Mouse (Mus musculus) G1E (cell line): ENCODE measurements around the gene Ube2l3. TPM values are rescaled to one million over a fixed set of nuclear protein-coding genes. Genes with fewer than 3 reads are reported as not detected.
A peak's percentile ranks its signal among the peaks of the same experiment; 100 is the strongest.

Source experiments
- ATAC-seq: 2 replicates; pipeline ENCODE4 v1.8.0; 2016; ENCODE audit warnings: mild to moderate bottlenecking; ENCODE audit not compliant: insufficient number of reproducible peaks, poor library complexity, low FRiP score, severe bottlenecking; ENCODE audit errors: extremely low read depth
- DNase-seq: peaks from one replicate; pipeline ENCODE4 v3.0.0; 2012; ENCODE audit warnings: low spot score
- H3K27me3 ChIP-seq: 2 replicates; pipeline ENCODE4 v1.6.1; 2012; ENCODE audit warnings: mild to moderate bottlenecking, low read length, inconsistent platforms; ENCODE audit not compliant: insufficient read depth
- H3K36me3 ChIP-seq: replicated peaks from 2 replicates; pipeline ENCODE3; 2012; ENCODE audit warnings: mild to moderate bottlenecking, inconsistent platforms
- H3K4me1 ChIP-seq: 2 replicates; pipeline ENCODE4 v1.6.1; 2012; ENCODE audit warnings: low read depth, low read length, inconsistent platforms, mixed read lengths; ENCODE audit not compliant: insufficient read depth
- H3K4me3 ChIP-seq: 2 replicates; pipeline ENCODE4 v1.5.1; 2012; ENCODE audit warnings: low read depth, mild to moderate bottlenecking, inconsistent platforms, low read length, moderate library complexity, mixed read lengths
- H3K9me3 ChIP-seq: replicated peaks from 2 replicates; pipeline ENCODE4 v1.6.1; 2012; ENCODE audit warnings: inconsistent platforms
- CTCF ChIP-seq: IDR thresholded peaks from 2 replicates; pipeline ENCODE4 v1.5.1; 2012; ENCODE audit warnings: low read depth, low read length, inconsistent platforms, mixed read lengths
- GATA1 ChIP-seq: IDR thresholded peaks from 2 replicates; pipeline ENCODE4 v1.6.1; 2012; ENCODE audit warnings: borderline replicate concordance, low read length, inconsistent platforms, mixed read lengths
- GATA2 ChIP-seq: IDR thresholded peaks from 2 replicates; pipeline ENCODE4 v1.6.1; 2012; ENCODE audit warnings: low read depth, low read length, inconsistent platforms, borderline replicate concordance
- POLR2AphosphoS5 ChIP-seq: IDR thresholded peaks from 2 replicates; pipeline ENCODE4 v1.6.1; 2012; ENCODE audit warnings: low read depth, low read length, inconsistent platforms; ENCODE audit not compliant: insufficient replicate concordance
- TAL1 ChIP-seq: conservative IDR thresholded peaks from 2 replicates; pipeline ENCODE4 v1.6.1; 2012; ENCODE audit warnings: low read depth, low read length, inconsistent platforms, mixed read lengths
- polyA plus RNA-seq: library from polyadenylated mRNA; stranded (reverse); fragments of >175 nt; gene quantifications from 2 replicates; pipeline ENCODE4 v1.2.3, GENCODE M21; 2012
- total RNA-seq, 2 experiments: library from RNA; stranded (forward) in 1 of 2; stranded (reverse) in 1 of 2; fragments of 200-1000 nt in 1 of 2; fragments of >200 nt in 1 of 2; fragmentation: Nextera tagmentation in 1 of 2; gene quantifications; 2 replicates each; pipeline ENCODE4 v1.2.3; 2014 to 2017

Ube2l3 gene
- total and polyA plus RNA-seq, 3 experiments, result 96.3 to 356 (median 176) TPM

- ATAC-seq, result no peak
- Histone ChIP-seq H3K9me3 (no peaks in the 10 kb centered on the region), H3K4me1 (peaks cover 70% of the 10 kb centered on the region), H3K36me3 (peaks cover 42% of the 10 kb centered on the region), H3K27me3 (no peaks in the 10 kb centered on the region; the same call in 1 of the 2 replicates), H3K4me3 (peak overlapping the region; percentile 91)
- peak; percentile 39 for DNase-seq
- TF ChIP-seq GATA1 (no peak), GATA2 (no peak), POLR2AphosphoS5 (no peak), CTCF (no peak), TAL1 (no peak)
Measured at GRCm38 (mm10) chr16:17209404-17209960, 7.0 kb upstream of the Ube2l3 start.

GRCm38 (mm10) chr16:17208389-17209361 is 6.2 kb upstream of the Ube2l3 start, which contains the start of gene Rimbp3:
Gene Rimbp3, plus strand, starts transcription at chr16:17208603.
- H3K9me3 ChIP-seq, result no peaks in the 10 kb centered on the region
- H3K4me3 ChIP-seq, result peak within 1 kb of the TSS; percentile 91
- DNase-seq (peak; percentile 74), ATAC-seq (peak; percentile 15; the same call in 1 of the 2 replicates)
- no peak for TF ChIP-seq GATA2
- TF ChIP-seq POLR2AphosphoS5, result no peak
- no peak for TF ChIP-seq GATA1
- TF ChIP-seq TAL1, result no peak
- peak; percentile 82 for TF ChIP-seq CTCF
- peaks cover 35% of the 10 kb centered on the region for H3K36me3 ChIP-seq
- H3K27me3 ChIP-seq, result no peaks in the 10 kb centered on the region; the same call in 1 of the 2 replicates
- H3K4me1 ChIP-seq, result peaks cover 69% of the 10 kb centered on the region

GRCm38 (mm10) chr16:17204990-17205389 is 2.5 kb upstream of the Ube2l3 start:
- no peaks in the 10 kb centered on the region for H3K9me3 ChIP-seq
- no peak for ATAC-seq
- TF ChIP-seq POLR2AphosphoS5 (no peak), CTCF (0 out of 2 replicates have a peak, but pooled peaks have one; percentile 17), GATA2 (no peak)
- no peak for DNase-seq
- no peak overlapping the region for H3K4me3 ChIP-seq
- H3K36me3 ChIP-seq, result no peaks in the 10 kb centered on the region
- H3K27me3 ChIP-seq, result no peaks in the 10 kb centered on the region
- peaks cover 51% of the 10 kb centered on the region for H3K4me1 ChIP-seq

GRCm38 (mm10) chr16:17201977-17202376 is 472 bp downstream of the Ube2l3 start:
- H3K4me1 ChIP-seq, result peaks cover 44% of the 10 kb centered on the region
- no peaks in the 10 kb centered on the region for H3K9me3 ChIP-seq
- no peaks in the 10 kb centered on the region for H3K27me3 ChIP-seq
- H3K4me3 ChIP-seq, result no peak overlapping the region; the same call in 1 of the 2 replicates
- TF ChIP-seq GATA1 (no peak), POLR2AphosphoS5 (no peak), GATA2 (no peak), TAL1 (no peak)
- H3K36me3 ChIP-seq, result peaks cover 15% of the 10 kb centered on the region
- ATAC-seq, result peak; percentile 41
- DNase-seq, result no peak

GRCm38 (mm10) chr16:17200953-17201707 is 1.3 kb downstream of the Ube2l3 start:
- Histone ChIP-seq H3K9me3 (no peaks in the 10 kb centered on the region), H3K4me1 (peaks cover 43% of the 10 kb centered on the region), H3K36me3 (peaks cover 20% of the 10 kb centered on the region), H3K27me3 (no peaks in the 10 kb centered on the region), H3K4me3 (peak overlapping the region; percentile 92)
- DNase-seq (peak; percentile 84), ATAC-seq (peak; percentile 50; the same call in 1 of the 2 replicates)
- no peak for TF ChIP-seq GATA1
- no peak for TF ChIP-seq POLR2AphosphoS5
- TF ChIP-seq TAL1, result no peak
